In genomic region chr4:119907106-119907505, GRCm38 (mm10) we compare ENCODE assay signal across 20 mouse cellular contexts.
"Had no signal": no experiment of that assay in that cellular context is flagged by ENCODE, and none has a peak within 500 bp of the region (broad histone marks: within the 10 kb centered on the region; RNA-seq: fewer than 3 reads in every experiment).

No protein-coding gene starts in this region.

- H3K36me3 ChIP-seq: liver, embryonic 13.5 days; midbrain, embryonic 12.5 days; midbrain, embryonic 15.5 days; neural tube, embryonic 12.5 days; neural tube, embryonic 15.5 days; stomach, embryonic 15.5 days had no signal

- H3K27ac ChIP-seq: left cerebral cortex, adult 2 months; liver, embryonic 13.5 days; macrophage; midbrain, embryonic 12.5 days; midbrain, embryonic 15.5 days; neural tube, embryonic 12.5 days; neural tube, embryonic 15.5 days; stomach, embryonic 15.5 days had no signal

- H3K27me3 ChIP-seq: liver, embryonic 13.5 days; midbrain, embryonic 15.5 days; neural tube, embryonic 12.5 days; neural tube, embryonic 15.5 days; stomach, embryonic 15.5 days had no signal

- H3K4me3 ChIP-seq: left cerebral cortex, adult 2 months; liver, embryonic 13.5 days; midbrain, embryonic 12.5 days; midbrain, embryonic 15.5 days; neural tube, embryonic 12.5 days; neural tube, embryonic 15.5 days; stomach, embryonic 15.5 days had no signal

- H3K9ac ChIP-seq: liver, embryonic 13.5 days; lung, embryonic 14.5 days; midbrain, embryonic 12.5 days; midbrain, embryonic 15.5 days; neural tube, embryonic 12.5 days; neural tube, embryonic 15.5 days; stomach, embryonic 15.5 days had no signal

- ATAC-seq: lung, postnatal 0 days; midbrain, embryonic 15.5 days had no signal

- DNase-seq: kidney, adult 18-20 months; kidney, adult 9 months; kidney, postnatal 14 days; kidney, postnatal 4 days; layer of hippocampus, postnatal 36 days; liver, embryonic 13.5 days; lung, embryonic 14.5 days; retina, postnatal 1 day; right cerebral cortex, postnatal 25 days; spleen, adult 18-20 months; thymus, adult 2 months; thymus, postnatal 25 days had no signal

- H3K4me1 ChIP-seq: liver, embryonic 13.5 days; stomach, embryonic 15.5 days had no signal

- H3K9me3 ChIP-seq: liver, embryonic 13.5 days; midbrain, embryonic 12.5 days; midbrain, embryonic 15.5 days; neural tube, embryonic 12.5 days; neural tube, embryonic 15.5 days; stomach, embryonic 15.5 days had no signal

- H3K4me2 ChIP-seq: liver, embryonic 13.5 days; lung, embryonic 14.5 days; midbrain, embryonic 12.5 days; midbrain, embryonic 15.5 days; neural tube, embryonic 12.5 days; neural tube, embryonic 15.5 days; stomach, embryonic 15.5 days had no signal
